Mouse (Mus musculus) lung, postnatal 0 days (tissue): ENCODE measurements around the gene D830030K20Rik. TPM values are rescaled to one million over a fixed set of nuclear protein-coding genes. Genes with fewer than 3 reads are reported as not detected.
A peak's percentile ranks its signal among the peaks of the same experiment; 100 is the strongest.
"Not testable (repeated sequence)": the region's sequence is repeated elsewhere in the genome, so short reads cannot be mapped to it uniquely, and the experiment has no call there.

Experiments
- ATAC-seq: fragments of 200-750 bp; cut with Nextera tagmentation; 2 replicates; pipeline ENCODE4 v1.8.0; 2017; ENCODE audit warnings: moderate library complexity
- DNase-seq: peaks from one replicate; pipeline ENCODE4 v3.0.0-alpha.2; 2016; ENCODE audit warnings: low spot score
- H3K27ac ChIP-seq: fragments of 300-500 bp; sonication (generic); 2 replicates; pipeline ENCODE4 v1.5.1; 2014; ENCODE audit warnings: antibody characterized with exemption, mild to moderate bottlenecking, low read length, mixed read lengths
- H3K27me3 ChIP-seq: fragments of 300-500 bp; sonication (generic); replicated peaks from 2 replicates; pipeline ENCODE4 v1.6.1; 2014; ENCODE audit warnings: low read length, mixed read lengths; ENCODE audit not compliant: insufficient read depth
- H3K36me3 ChIP-seq: fragments of 300-500 bp; sonication (generic); 2 replicates; pipeline ENCODE4 v1.6.1; 2014; ENCODE audit warnings: low read length, mixed read lengths; ENCODE audit not compliant: insufficient read depth
- H3K4me1 ChIP-seq: fragments of 300-500 bp; sonication (generic); 2 replicates; pipeline ENCODE4 v1.6.1; 2014; ENCODE audit warnings: antibody characterized with exemption, low read depth, low read length, mixed read lengths; ENCODE audit not compliant: insufficient read depth
- H3K4me2 ChIP-seq: fragments of 300-500 bp; sonication (generic); replicated peaks from 2 replicates; pipeline ENCODE4 v1.6.1; 2014; ENCODE audit warnings: low read depth, mild to moderate bottlenecking, low read length, moderate library complexity, mixed read lengths
- H3K4me3 ChIP-seq: fragments of 300-500 bp; sonication (generic); 2 replicates; pipeline ENCODE4 v1.5.1; 2014; ENCODE audit warnings: low read depth, low read length
- H3K9ac ChIP-seq: fragments of 300-500 bp; sonication (generic); replicated peaks from 2 replicates; pipeline ENCODE4 v1.6.1; 2014; ENCODE audit warnings: low read depth, mild to moderate bottlenecking
- H3K9me3 ChIP-seq: fragments of 300-500 bp; sonication (generic); 2 replicates; pipeline ENCODE4 v1.6.1; 2016; ENCODE audit warnings: low read length, mixed read lengths
- CTCF ChIP-seq: IDR thresholded peaks from 2 replicates; pipeline ENCODE4 v1.5.1; 2016; ENCODE audit warnings: antibody characterized with exemption, mild to moderate bottlenecking
- WGBS: fragments of 180-500 bp; shearing (Covaris S2); extraction: QIAGEN DNeasy Blood & Tissue Kit; methylation state at CpG from one replicate; pipeline ENCODE4 v1.1.7; 2014; 5-methylcytosine and 5-hydroxymethylcytosine counted together
- polyA plus RNA-seq: library from polyadenylated mRNA; unstranded; fragments of >200 nt; fragmentation: Nextera tagmentation; extraction: Ambion mirVana; gene quantifications from 2 replicates; pipeline ENCODE4 v1.2.1, GENCODE M21; 2015

Gene D830030K20Rik
- 0.71 and 1.7 TPM in 2 replicates for polyA plus RNA-seq

DNA sequence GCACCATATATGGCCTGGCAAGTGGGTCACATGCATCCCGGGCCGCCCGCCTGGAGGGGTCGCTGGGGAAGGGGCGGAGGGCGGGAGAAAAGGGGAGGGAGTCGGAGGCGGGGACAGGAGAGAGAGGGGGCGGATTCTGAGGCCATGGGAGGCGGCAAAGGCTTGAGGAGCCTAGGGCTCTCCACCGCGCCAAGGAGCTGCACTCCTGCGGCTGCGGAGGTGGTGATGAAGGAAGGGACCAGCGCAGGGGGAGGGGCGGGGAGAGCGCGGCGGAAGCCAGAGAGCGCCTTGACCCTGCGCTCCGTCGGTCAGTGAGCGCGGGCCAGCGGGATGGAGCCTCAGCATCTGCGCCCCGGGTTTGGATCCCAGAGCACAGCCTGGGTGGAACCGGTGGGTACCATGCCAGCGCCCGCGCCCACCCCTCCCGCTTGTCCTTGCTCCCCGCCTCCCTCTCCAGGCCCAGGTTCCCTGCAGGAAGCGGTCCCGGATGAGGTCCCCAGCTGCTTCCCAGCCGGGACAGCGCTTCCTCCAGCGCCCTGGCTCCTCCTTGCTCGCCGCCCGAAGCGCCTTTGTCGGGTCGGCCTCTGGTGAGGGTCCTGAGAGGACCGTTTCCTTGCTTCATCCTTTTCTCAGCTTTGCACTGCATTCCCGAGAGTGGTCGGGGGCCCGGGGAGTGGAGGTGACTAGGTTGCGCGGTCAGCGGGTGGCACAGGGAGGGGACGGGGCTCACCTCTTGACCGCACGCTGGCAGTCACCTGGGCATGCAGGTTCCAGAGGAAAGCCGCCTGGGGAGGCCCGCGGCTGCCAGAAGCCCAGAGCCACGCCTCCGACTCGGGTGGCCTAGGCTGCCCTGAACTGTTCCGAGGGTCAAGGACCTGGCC lies at the start of gene D830030K20Rik:
Gene D830030K20Rik, plus strand, starts transcription at position 217 of the 881 bp plus-strand sequence.
- H3K27ac ChIP-seq, H3K36me3 ChIP-seq, H3K4me1 ChIP-seq, H3K9ac ChIP-seq, ATAC-seq, H3K27me3 ChIP-seq, H3K9me3 ChIP-seq: not testable (repeated sequence)
- Histone ChIP-seq H3K4me3 (peak within 1 kb of the TSS; percentile 25; the same call in 1 of the 2 replicates), H3K4me2 (peak within 1 kb of the TSS; percentile 54)
- 2% methylated on average over 13 of the region's 62 CpGs for WGBS
- peak; percentile 4 for DNase-seq

DNA sequence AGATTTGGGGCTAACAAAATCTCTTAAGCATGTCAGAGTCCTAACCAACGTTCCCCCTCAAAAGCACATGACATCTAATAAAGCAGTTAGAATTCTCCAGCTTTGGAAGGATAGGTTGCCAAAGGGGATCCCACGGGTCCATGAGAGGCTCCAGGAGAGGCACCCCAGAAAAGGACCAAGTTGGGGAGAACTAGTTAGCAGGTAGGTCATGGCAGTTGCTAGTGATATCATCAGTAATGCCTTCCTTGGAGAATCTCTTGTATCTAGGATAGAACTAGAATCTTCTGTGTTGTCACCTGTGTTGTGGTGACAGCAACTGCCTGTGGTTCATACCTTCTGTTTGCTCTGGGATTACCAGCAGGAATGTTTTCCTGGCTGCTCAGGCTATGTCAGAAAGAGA lies 20.3 kb upstream of the D830030K20Rik start, which contains the start of gene Gm5795:
Gene Gm5795, plus strand, starts transcription at position 301 of the 400 bp plus-strand sequence.
- WGBS: no CpG with 5 or more reads among the region's 2 CpGs
- H3K9me3 ChIP-seq, H3K4me2 ChIP-seq, ATAC-seq, H3K27me3 ChIP-seq, H3K27ac ChIP-seq, H3K36me3 ChIP-seq, DNase-seq, H3K4me1 ChIP-seq, H3K9ac ChIP-seq, H3K4me3 ChIP-seq: not testable (repeated sequence)

DNA sequence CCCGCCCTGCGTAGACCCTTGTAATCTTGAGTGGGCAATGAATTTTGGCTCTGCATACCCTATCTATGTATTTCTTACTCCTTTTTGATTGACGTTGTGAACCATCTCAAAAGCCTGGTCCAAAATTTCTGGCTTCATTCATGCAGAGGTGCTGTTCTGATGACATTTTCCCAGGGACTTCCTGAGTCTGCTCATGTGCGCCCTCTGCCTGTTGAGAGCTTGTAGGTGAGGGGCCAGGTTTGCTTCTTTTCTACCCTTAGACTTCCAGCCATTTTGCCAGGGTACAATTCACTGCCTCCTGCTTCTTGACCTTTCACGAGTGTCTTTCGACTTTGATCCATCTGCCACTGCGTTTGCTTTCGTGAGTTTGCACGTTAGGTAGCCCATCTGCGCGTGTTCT lies 1.1 kb downstream of the D830030K20Rik start:
- 5% methylated on average over 9 of the region's 11 CpGs for WGBS
- not testable (repeated sequence) for ATAC-seq
- peak; percentile 6 for DNase-seq

GRCm38 (mm10) chr14:3262531-3262930 lies 54.2 kb downstream of the D830030K20Rik start:
- not testable (repeated sequence) for H3K27me3 ChIP-seq, H3K4me2 ChIP-seq, H3K36me3 ChIP-seq, H3K4me1 ChIP-seq, DNase-seq, ATAC-seq, H3K9ac ChIP-seq, H3K27ac ChIP-seq, H3K4me3 ChIP-seq, H3K9me3 ChIP-seq
- WGBS: 97% methylated on average over 2 of the region's 2 CpGs

More for the DNA sequence above, 1.1 kb downstream of the D830030K20Rik start:
- H3K4me3 ChIP-seq, H3K27ac ChIP-seq, H3K36me3 ChIP-seq, H3K27me3 ChIP-seq, H3K4me1 ChIP-seq, H3K9me3 ChIP-seq, H3K4me2 ChIP-seq, H3K9ac ChIP-seq: not testable (repeated sequence)
- TF ChIP-seq CTCF: peak; percentile 52

Other genes with a start within 250 kb of the D830030K20Rik start
- not detected in 2 replicates for gene Gm2888, start 178.5 kb upstream of the D830030K20Rik start, polyA plus RNA-seq
- gene Gm2897, start 159.2 kb upstream of the D830030K20Rik start, polyA plus RNA-seq: 0.84 and 1.0 TPM in 2 replicates
- not detected in 2 replicates for gene Gm10340, start 74.5 kb upstream of the D830030K20Rik start, polyA plus RNA-seq
- not detected in 2 replicates for gene Gm5795, start 20.2 kb upstream of the D830030K20Rik start, polyA plus RNA-seq
- not detected in 2 replicates for gene Gm2956, start 124.1 kb downstream of the D830030K20Rik start, polyA plus RNA-seq
- gene Gm10413, start 186.6 kb downstream of the D830030K20Rik start, polyA plus RNA-seq: not detected in 2 replicates
- 0.47 and 0.50 TPM in 2 replicates for gene Gm10409, start 204.1 kb downstream of the D830030K20Rik start, polyA plus RNA-seq
- gene Gm3005, start 219.6 kb downstream of the D830030K20Rik start, polyA plus RNA-seq: 0.17 and 0.29 TPM in 2 replicates
- gene Gm10408, start 240.9 kb downstream of the D830030K20Rik start, polyA plus RNA-seq: not detected in 2 replicates